Mouse (Mus musculus) embryonic fibroblast, embryonic 13.5 days (primary cell): ENCODE measurements around the gene Fam181a.

Source experiments
- CTCF ChIP-seq: IDR thresholded peaks from 2 replicates; pipeline ENCODE4 v1.5.1; 2011; ENCODE audit warnings: mild to moderate bottlenecking, control low read depth, low read length, moderate library complexity, borderline replicate concordance; ENCODE audit not compliant: insufficient read depth
- POLR2A ChIP-seq: IDR thresholded peaks from 2 replicates; pipeline ENCODE4 v1.6.1; 2011; ENCODE audit warnings: low read depth, mild to moderate bottlenecking, control low read depth, low read length, moderate library complexity

- TF ChIP-seq CTCF: no peak
- no peak for TF ChIP-seq POLR2A
Measured at GRCm38 (mm10) chr12:103362336-103362735, 51.6 kb downstream of the Fam181a start.
